Mouse (Mus musculus) hindbrain, postnatal 0 days (tissue): Measurements from ENCODE around the gene Dpep1. TPM values are rescaled to one million over a fixed set of nuclear protein-coding genes. Genes with fewer than 3 reads are reported as not detected.

Experiments
- ATAC-seq: fragments of 200-750 bp; cut with Nextera tagmentation; 2 replicates; pipeline ENCODE4 v1.8.0; 2017; ENCODE audit warnings: mild to moderate bottlenecking, moderate TSS enrichment, moderate library complexity
- DNase-seq: peaks from one replicate; pipeline ENCODE4 v3.0.0-alpha.2; 2015; ENCODE audit warnings: low spot score
- H3K27ac ChIP-seq: fragments of 300-500 bp; sonication (generic); 2 replicates; pipeline ENCODE4 v1.5.1; 2014; ENCODE audit warnings: mild to moderate bottlenecking
- H3K27me3 ChIP-seq: fragments of 300-500 bp; sonication (generic); 2 replicates; pipeline ENCODE4 v1.6.1; 2014; ENCODE audit warnings: low read length, mixed read lengths; ENCODE audit not compliant: insufficient read depth
- H3K36me3 ChIP-seq: fragments of 300-500 bp; sonication (generic); 2 replicates; pipeline ENCODE4 v1.6.1; 2014; ENCODE audit warnings: low read length, mixed read lengths; ENCODE audit not compliant: insufficient read depth
- H3K4me1 ChIP-seq: fragments of 300-500 bp; sonication (generic); 2 replicates; pipeline ENCODE4 v1.6.1; 2014; ENCODE audit warnings: antibody characterized with exemption, low read length, mixed read lengths; ENCODE audit not compliant: insufficient read depth
- H3K4me2 ChIP-seq: fragments of 300-500 bp; sonication (generic); 2 replicates; pipeline ENCODE4 v1.6.1; 2014; ENCODE audit warnings: low read depth, mild to moderate bottlenecking, low read length, moderate library complexity, mixed read lengths
- H3K4me3 ChIP-seq: fragments of 300-500 bp; sonication (generic); 2 replicates; pipeline ENCODE4 v1.5.1; 2014; ENCODE audit warnings: low read length
- H3K9ac ChIP-seq: fragments of 300-500 bp; sonication (generic); replicated peaks from 2 replicates; pipeline ENCODE4 v1.6.1; 2014; ENCODE audit warnings: mild to moderate bottlenecking, low read length, moderate library complexity, mixed read lengths
- H3K9me3 ChIP-seq: fragments of 300-500 bp; sonication (generic); 2 replicates; pipeline ENCODE4 v1.6.1; 2016; ENCODE audit warnings: low read length, mixed read lengths
- CTCF ChIP-seq: IDR thresholded peaks from 2 replicates; pipeline ENCODE4 v1.5.1; 2016; ENCODE audit warnings: antibody characterized with exemption, control low read depth, low read depth
- WGBS: fragments of 180-500 bp; shearing (Covaris S2); extraction: QIAGEN DNeasy Blood & Tissue Kit; methylation state at CpG from one replicate; pipeline ENCODE4 v1.1.7; 2014; 5-methylcytosine and 5-hydroxymethylcytosine counted together
- polyA plus RNA-seq: library from polyadenylated mRNA; unstranded; fragments of >200 nt; fragmentation: Nextera tagmentation; extraction: Ambion mirVana; gene quantifications from 2 replicates; pipeline ENCODE4 v1.2.1, GENCODE M21; 2015
- total RNA-seq: library from RNA; depleted of rRNA; stranded (reverse); fragments of >200 nt; gene quantifications from 2 replicates; pipeline ENCODE4 v1.2.3, GENCODE M21; 2014; rRNA removed

Dpep1 gene
- total and polyA plus RNA-seq, 2 experiments from 2014 or later, result 0.84 to 1.8 TPM

DNA sequence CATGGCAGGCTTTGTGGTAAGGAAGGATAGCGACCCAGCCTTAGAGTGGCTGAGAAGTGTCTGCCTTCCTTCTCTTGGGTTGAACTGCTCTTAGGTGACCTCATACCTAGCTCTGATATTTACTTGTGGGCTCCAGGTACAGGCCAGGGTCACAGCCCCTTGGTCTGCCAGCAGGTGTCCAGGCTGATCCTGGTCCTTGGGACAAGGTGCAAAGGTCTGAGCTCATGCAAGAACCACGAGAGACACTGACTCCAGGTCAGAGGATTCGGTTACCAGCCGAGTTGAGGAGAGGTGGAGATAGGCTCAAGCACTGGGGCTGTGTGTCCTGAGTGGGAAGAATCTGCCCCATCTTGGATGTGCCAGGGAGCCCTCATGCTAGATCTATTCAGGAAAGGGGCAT, 58.3 kb downstream of the Dpep1 start:
- no peak for TF ChIP-seq CTCF
- Histone ChIP-seq H3K27me3 (no peaks in the 10 kb centered on the region), H3K9me3 (no peaks in the 10 kb centered on the region), H3K27ac (no peak overlapping the region), H3K9ac (no peak overlapping the region), H3K4me1 (no peaks in the 10 kb centered on the region), H3K4me2 (no peak overlapping the region), H3K4me3 (no peak overlapping the region), H3K36me3 (peaks cover 66% of the 10 kb centered on the region)
- 92% methylated on average over 4 of the region's 4 CpGs for WGBS
- no peak for ATAC-seq
- DNase-seq, result no peak

DNA sequence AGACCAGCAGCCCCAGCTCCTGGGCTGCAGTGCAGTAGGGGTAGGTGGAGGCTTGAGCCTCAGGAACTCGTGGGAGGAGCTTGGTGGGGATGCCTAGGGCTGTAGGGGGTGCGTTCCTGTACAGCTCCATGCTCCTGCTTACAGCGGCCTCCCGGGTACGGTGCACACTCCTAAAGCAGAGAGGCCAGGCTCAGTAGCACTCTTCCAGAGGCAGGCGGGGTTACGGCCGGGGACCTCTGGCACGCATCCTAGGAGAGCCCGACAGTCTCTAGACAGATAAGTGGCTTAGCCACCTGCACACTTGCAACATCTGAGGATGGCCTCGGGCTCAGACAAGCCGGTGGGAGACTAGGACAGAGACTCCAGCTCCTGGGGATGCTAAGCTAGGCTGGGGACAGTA, 59.5 kb downstream of the Dpep1 start:
- H3K27me3 ChIP-seq, result no peaks in the 10 kb centered on the region
- ATAC-seq, result no peak
- H3K4me2 ChIP-seq, result no peak overlapping the region
- DNase-seq, result no peak
- WGBS, result 93% methylated on average over 12 of the region's 12 CpGs
- no peak for TF ChIP-seq CTCF
- H3K36me3 ChIP-seq, result peaks cover 75% of the 10 kb centered on the region
- H3K4me1 ChIP-seq, result no peaks in the 10 kb centered on the region
- H3K4me3 ChIP-seq, result no peak overlapping the region
- no peaks in the 10 kb centered on the region for H3K9me3 ChIP-seq
- H3K9ac ChIP-seq, result no peak overlapping the region
- no peak overlapping the region for H3K27ac ChIP-seq

DNA sequence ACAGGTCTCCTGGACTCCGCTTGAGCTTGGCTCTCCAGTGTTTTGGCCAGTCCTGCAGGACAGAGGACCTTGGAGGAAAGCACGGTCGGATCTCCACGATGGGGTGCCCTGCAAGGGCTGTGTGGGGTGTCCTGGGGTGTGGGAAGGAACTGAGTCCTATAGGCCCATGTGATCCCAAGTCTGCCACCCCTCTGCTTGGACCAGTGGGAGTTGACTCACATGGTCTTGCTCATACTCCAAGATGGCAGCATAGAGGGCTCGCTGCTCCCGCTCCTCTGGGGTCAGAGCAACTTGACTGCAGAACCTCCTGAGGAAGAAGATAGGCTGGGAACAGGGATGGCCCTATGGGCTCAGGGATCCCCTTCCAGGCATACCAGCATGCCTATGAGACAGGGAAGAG, 61.7 kb downstream of the Dpep1 start:
- Histone ChIP-seq H3K36me3 (peaks cover 77% of the 10 kb centered on the region), H3K4me3 (no peak overlapping the region), H3K9ac (no peak overlapping the region), H3K9me3 (no peaks in the 10 kb centered on the region), H3K4me2 (no peak overlapping the region), H3K27me3 (no peaks in the 10 kb centered on the region), H3K4me1 (peaks cover 3% of the 10 kb centered on the region), H3K27ac (no peak overlapping the region)
- TF ChIP-seq CTCF, result no peak
- DNase-seq (no peak), ATAC-seq (no peak)
- 99% methylated on average over 6 of the region's 6 CpGs for WGBS

DNA sequence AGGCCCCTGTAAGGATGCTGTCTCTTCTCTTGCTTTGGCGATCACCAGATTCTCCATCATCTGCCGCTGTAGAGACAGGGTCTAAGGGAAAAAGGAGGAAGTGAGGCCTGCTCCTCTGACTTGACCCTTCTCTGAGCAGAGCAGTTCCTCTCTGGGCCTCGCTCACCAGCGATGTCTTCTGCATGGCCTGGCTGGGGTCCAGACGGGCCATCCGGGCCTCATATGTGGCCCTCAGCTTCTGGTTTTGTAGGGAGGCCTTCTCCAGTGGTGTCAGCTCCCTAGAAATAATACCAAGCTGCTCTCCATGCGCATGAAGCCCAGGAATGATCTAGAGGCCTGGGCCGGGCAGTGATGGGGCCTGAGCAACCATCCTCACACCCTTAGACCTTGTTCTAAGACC, 62.6 kb downstream of the Dpep1 start:
- Histone ChIP-seq H3K27me3 (no peaks in the 10 kb centered on the region), H3K9ac (no peak overlapping the region), H3K4me1 (peaks cover 9% of the 10 kb centered on the region), H3K9me3 (no peaks in the 10 kb centered on the region), H3K4me3 (no peak overlapping the region), H3K36me3 (peaks cover 73% of the 10 kb centered on the region), H3K27ac (no peak overlapping the region), H3K4me2 (no peak overlapping the region)
- WGBS, result 93% methylated on average over 8 of the region's 8 CpGs
- no peak for ATAC-seq
- no peak for TF ChIP-seq CTCF
- no peak for DNase-seq

DNA sequence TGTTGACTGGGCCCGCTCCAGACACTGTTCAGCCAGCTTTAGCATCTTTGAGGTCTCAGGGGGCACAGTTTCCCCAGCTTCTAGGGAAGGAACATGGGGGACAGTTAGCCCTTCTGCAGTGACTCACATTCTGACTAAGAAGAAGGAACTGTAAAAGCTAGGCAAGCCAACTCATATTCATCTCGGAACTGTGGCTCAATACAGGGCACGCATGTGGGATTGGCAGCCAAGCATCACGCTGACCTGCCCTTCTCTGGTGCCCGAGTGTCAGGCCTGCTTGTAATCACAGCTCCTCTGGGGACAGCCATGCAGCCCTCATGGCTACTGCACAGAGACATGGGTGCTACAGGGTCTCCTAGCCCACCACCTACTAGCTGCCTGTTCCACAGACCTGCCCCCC, 64.9 kb downstream of the Dpep1 start:
- TF ChIP-seq CTCF, result no peak
- WGBS, result 93% methylated on average over 5 of the region's 5 CpGs
- H3K27me3 ChIP-seq, result no peaks in the 10 kb centered on the region
- no peak for ATAC-seq
- no peak overlapping the region for H3K4me2 ChIP-seq
- H3K4me3 ChIP-seq, result no peak overlapping the region
- H3K4me1 ChIP-seq, result peaks cover 17% of the 10 kb centered on the region
- H3K9ac ChIP-seq, result no peak overlapping the region
- peaks cover 50% of the 10 kb centered on the region for H3K36me3 ChIP-seq
- DNase-seq, result no peak
- H3K27ac ChIP-seq, result no peak overlapping the region
- no peaks in the 10 kb centered on the region for H3K9me3 ChIP-seq

Other genes starting within 250 kb of the Dpep1 start
- gene Ankrd11, start 144.0 kb upstream of the Dpep1 start, total RNA-seq, result 89.9 and 96.6 TPM in 2 replicates
- gene Ankrd11, start 144.0 kb upstream of the Dpep1 start, polyA plus RNA-seq, result 74.4 and 75.9 TPM in 2 replicates
- 45.1 and 52.7 TPM in 2 replicates for gene Spg7, start 123.3 kb upstream of the Dpep1 start, total RNA-seq
- 49.7 and 51.6 TPM in 2 replicates for gene Spg7, start 123.3 kb upstream of the Dpep1 start, polyA plus RNA-seq
- gene Rpl13, start 83.9 kb upstream of the Dpep1 start, total RNA-seq, result 2,723 and 2,758 TPM in 2 replicates
- 808 and 861 TPM in 2 replicates for gene Rpl13, start 83.9 kb upstream of the Dpep1 start, polyA plus RNA-seq
- 16.5 and 21.2 TPM in 2 replicates for gene Cpne7, start 68.9 kb upstream of the Dpep1 start, total RNA-seq
- 11.9 and 13.4 TPM in 2 replicates for gene Cpne7, start 68.9 kb upstream of the Dpep1 start, polyA plus RNA-seq
- 2.9 and 3.7 TPM in 2 replicates for gene Sult5a1, start 27.9 kb upstream of the Dpep1 start, total RNA-seq
- gene Sult5a1, start 27.9 kb upstream of the Dpep1 start, polyA plus RNA-seq, result 2.7 and 2.9 TPM in 2 replicates
- 193 and 194 TPM in 2 replicates for gene Chmp1a, start 26.5 kb downstream of the Dpep1 start, total RNA-seq
- gene Chmp1a, start 26.5 kb downstream of the Dpep1 start, polyA plus RNA-seq, result 203 and 208 TPM in 2 replicates
- gene Spata33, start 26.6 kb downstream of the Dpep1 start, total RNA-seq, result 3.3 and 5.5 TPM in 2 replicates
- 8.0 and 8.3 TPM in 2 replicates for gene Spata33, start 26.6 kb downstream of the Dpep1 start, polyA plus RNA-seq
- 56.1 and 91.8 TPM in 2 replicates for gene Cdk10, start 38.6 kb downstream of the Dpep1 start, total RNA-seq
- 52.9 and 56.3 TPM in 2 replicates for gene Cdk10, start 38.6 kb downstream of the Dpep1 start, polyA plus RNA-seq
- gene Spata2l, start 50.0 kb downstream of the Dpep1 start, total RNA-seq, result 19.4 and 21.2 TPM in 2 replicates
- gene Spata2l, start 50.0 kb downstream of the Dpep1 start, polyA plus RNA-seq, result 13.4 and 15.8 TPM in 2 replicates
- gene Zfp276, start 68.0 kb downstream of the Dpep1 start, total RNA-seq, result 42.4 and 42.9 TPM in 2 replicates
- 16.9 and 17.5 TPM in 2 replicates for gene Zfp276, start 68.0 kb downstream of the Dpep1 start, polyA plus RNA-seq
- gene Vps9d1, start 68.1 kb downstream of the Dpep1 start, total RNA-seq, result 91.6 and 92.3 TPM in 2 replicates
- gene Vps9d1, start 68.1 kb downstream of the Dpep1 start, polyA plus RNA-seq, result 57.5 and 59.9 TPM in 2 replicates
- 9.5 and 13.5 TPM in 2 replicates for gene Fanca, start 132.3 kb downstream of the Dpep1 start, total RNA-seq
- gene Fanca, start 132.3 kb downstream of the Dpep1 start, polyA plus RNA-seq, result 5.8 TPM in 2 replicates
- 34.0 and 34.5 TPM in 2 replicates for gene Spire2, start 146.5 kb downstream of the Dpep1 start, total RNA-seq
- gene Spire2, start 146.5 kb downstream of the Dpep1 start, polyA plus RNA-seq, result 24.7 and 25.4 TPM in 2 replicates
- 540 and 551 TPM in 2 replicates for gene Tcf25, start 187.5 kb downstream of the Dpep1 start, total RNA-seq
- 407 and 411 TPM in 2 replicates for gene Tcf25, start 187.5 kb downstream of the Dpep1 start, polyA plus RNA-seq
- gene Mc1r, start 220.9 kb downstream of the Dpep1 start, total RNA-seq, result not detected in 2 replicates
- 0.05 and 0.08 TPM in 2 replicates for gene Mc1r, start 220.9 kb downstream of the Dpep1 start, polyA plus RNA-seq
- 3,792 and 3,923 TPM in 2 replicates for gene Tubb3, start 225.2 kb downstream of the Dpep1 start, total RNA-seq
- gene Tubb3, start 225.2 kb downstream of the Dpep1 start, polyA plus RNA-seq, result 1,431 and 1,610 TPM in 2 replicates
- gene Def8, start 237.3 kb downstream of the Dpep1 start, total RNA-seq, result 46.3 and 62.7 TPM in 2 replicates
- 37.9 and 38.8 TPM in 2 replicates for gene Def8, start 237.3 kb downstream of the Dpep1 start, polyA plus RNA-seq